Mouse (Mus musculus): Measurements from ENCODE around the gene Dnaaf5. TPM values are rescaled to one million over a fixed set of nuclear protein-coding genes. Genes with fewer than 3 reads are reported as not detected.

Dnaaf5 gene
- polyA plus RNA-seq, 1 experiment from 2014 or later: 4.0 TPM

- Histone ChIP-seq H3K4me3 (replicated peaks; ENCODE audit: low read depth, low read length) (no peak overlapping the region), H3K36me3 (ENCODE audit: control insufficient read depth, insufficient read depth, low read length) (peaks cover 5% of the 10 kb centered on the region), H3K4me2 (ENCODE audit: low read length) (no peak overlapping the region), H3K27ac (replicated peaks; ENCODE audit: low read depth, low read length) (no peak overlapping the region), H3K9me3 (ENCODE audit: control insufficient read depth, low read length) (no peaks in the 10 kb centered on the region), H3K9ac (replicated peaks; ENCODE audit: low read length) (no peak overlapping the region), H3K27me3 (ENCODE audit: control insufficient read depth, insufficient read depth, low read length) (no peaks in the 10 kb centered on the region), H3K4me1 (ENCODE audit: control insufficient read depth, insufficient read depth, low read length) (no peaks in the 10 kb centered on the region)
- 75% methylated on average over 5 of the region's 5 CpGs for WGBS
- no peak for ATAC-seq (ENCODE audit: low FRiP score, low TSS enrichment)
- DNase-seq: no peak
Observed at GRCm38 (mm10) chr5:139118139-139118960, 31.7 kb upstream of the Dnaaf5 start.

- WGBS: 68% methylated on average over 2 of the region's 2 CpGs
- ATAC-seq (ENCODE audit: low FRiP score, low TSS enrichment): no peak
- Histone ChIP-seq H3K27me3 (ENCODE audit: control insufficient read depth, insufficient read depth, low read length) (no peaks in the 10 kb centered on the region), H3K4me2 (ENCODE audit: low read length) (no peak overlapping the region), H3K4me1 (ENCODE audit: control insufficient read depth, insufficient read depth, low read length) (no peaks in the 10 kb centered on the region), H3K36me3 (ENCODE audit: control insufficient read depth, insufficient read depth, low read length) (peaks cover 5% of the 10 kb centered on the region), H3K9ac (replicated peaks; ENCODE audit: low read length) (no peak overlapping the region), H3K4me3 (replicated peaks; ENCODE audit: low read depth, low read length) (no peak overlapping the region), H3K9me3 (ENCODE audit: control insufficient read depth, low read length) (no peaks in the 10 kb centered on the region), H3K27ac (replicated peaks; ENCODE audit: low read depth, low read length) (no peak overlapping the region)
- DNase-seq: no peak
Observed at GRCm38 (mm10) chr5:139118961-139119276, 31.1 kb upstream of the Dnaaf5 start.

GRCm38 (mm10) chr5:139125717-139126116 is 24.3 kb upstream of the Dnaaf5 start:
- peaks cover 10% of the 10 kb centered on the region; the same call in 1 of the 2 replicates for H3K4me1 ChIP-seq (ENCODE audit: control insufficient read depth, insufficient read depth, low read length)
- no peak overlapping the region for H3K4me2 ChIP-seq (ENCODE audit: low read length)
- DNase-seq (no peak), ATAC-seq (ENCODE audit: low FRiP score, low TSS enrichment) (no peak)
- H3K9ac ChIP-seq (replicated peaks; ENCODE audit: low read length): no peak overlapping the region
- no peak overlapping the region for H3K27ac ChIP-seq (replicated peaks; ENCODE audit: low read depth, low read length)
- no peaks in the 10 kb centered on the region for H3K27me3 ChIP-seq (ENCODE audit: control insufficient read depth, insufficient read depth, low read length)
- no peaks in the 10 kb centered on the region for H3K9me3 ChIP-seq (ENCODE audit: control insufficient read depth, low read length)
- 71% methylated on average over 3 of the region's 3 CpGs for WGBS
- H3K36me3 ChIP-seq (ENCODE audit: control insufficient read depth, insufficient read depth, low read length): peaks cover 15% of the 10 kb centered on the region; the same call in 1 of the 2 replicates
- no peak overlapping the region for H3K4me3 ChIP-seq (replicated peaks; ENCODE audit: low read depth, low read length)

- H3K4me2 ChIP-seq (ENCODE audit: low read length): peak overlapping the region; percentile 72
- peak overlapping the region; percentile 57 for H3K4me3 ChIP-seq (replicated peaks; ENCODE audit: low read depth, low read length)
- peaks cover 10% of the 10 kb centered on the region; the same call in 1 of the 2 replicates for H3K4me1 ChIP-seq (ENCODE audit: control insufficient read depth, insufficient read depth, low read length)
- peak overlapping the region; percentile 77 for H3K9ac ChIP-seq (replicated peaks; ENCODE audit: low read length)
- H3K36me3 ChIP-seq (ENCODE audit: control insufficient read depth, insufficient read depth, low read length): peaks cover 10% of the 10 kb centered on the region; the same call in 1 of the 2 replicates
- DNase-seq (peak; percentile 58), ATAC-seq (ENCODE audit: low FRiP score, low TSS enrichment) (no peak)
- H3K27me3 ChIP-seq (ENCODE audit: control insufficient read depth, insufficient read depth, low read length): no peaks in the 10 kb centered on the region
- WGBS: 36% methylated on average over 12 of the region's 12 CpGs
- no peaks in the 10 kb centered on the region for H3K9me3 ChIP-seq (ENCODE audit: control insufficient read depth, low read length)
- H3K27ac ChIP-seq (replicated peaks; ENCODE audit: low read depth, low read length): peak overlapping the region; percentile 84
Observed at GRCm38 (mm10) chr5:139128476-139129065, 21.5 kb upstream of the Dnaaf5 start.

- DNase-seq (peak; percentile 61), ATAC-seq (ENCODE audit: low FRiP score, low TSS enrichment) (peak; percentile 68; the same call in 1 of the 2 replicates)
- Histone ChIP-seq H3K27ac (replicated peaks; ENCODE audit: low read depth, low read length) (peak overlapping the region; percentile 84), H3K4me1 (ENCODE audit: control insufficient read depth, insufficient read depth, low read length) (peaks cover 10% of the 10 kb centered on the region; the same call in 1 of the 2 replicates), H3K9me3 (ENCODE audit: control insufficient read depth, low read length) (no peaks in the 10 kb centered on the region), H3K4me2 (ENCODE audit: low read length) (peak overlapping the region; percentile 72), H3K4me3 (replicated peaks; ENCODE audit: low read depth, low read length) (peak overlapping the region; percentile 57), H3K36me3 (ENCODE audit: control insufficient read depth, insufficient read depth, low read length) (peaks cover 10% of the 10 kb centered on the region; the same call in 1 of the 2 replicates), H3K9ac (replicated peaks; ENCODE audit: low read length) (peak overlapping the region; percentile 77), H3K27me3 (ENCODE audit: control insufficient read depth, insufficient read depth, low read length) (no peaks in the 10 kb centered on the region)
- 10% methylated on average over 12 of the region's 12 CpGs for WGBS
Observed at GRCm38 (mm10) chr5:139129078-139129477, 20.9 kb upstream of the Dnaaf5 start.

GRCm38 (mm10) chr5:139129572-139130151 is 20.4 kb upstream of the Dnaaf5 start:
- Histone ChIP-seq H3K9me3 (ENCODE audit: control insufficient read depth, low read length) (no peaks in the 10 kb centered on the region), H3K4me2 (ENCODE audit: low read length) (peak overlapping the region; percentile 72), H3K4me1 (ENCODE audit: control insufficient read depth, insufficient read depth, low read length) (peaks cover 10% of the 10 kb centered on the region; the same call in 1 of the 2 replicates), H3K27me3 (ENCODE audit: control insufficient read depth, insufficient read depth, low read length) (no peaks in the 10 kb centered on the region), H3K9ac (replicated peaks; ENCODE audit: low read length) (peak overlapping the region; percentile 77), H3K36me3 (ENCODE audit: control insufficient read depth, insufficient read depth, low read length) (peaks cover 10% of the 10 kb centered on the region; the same call in 1 of the 2 replicates), H3K27ac (replicated peaks; ENCODE audit: low read depth, low read length) (peak overlapping the region; percentile 84), H3K4me3 (replicated peaks; ENCODE audit: low read depth, low read length) (peak overlapping the region; percentile 57)
- 2% methylated on average over 55 of the region's 55 CpGs for WGBS
- peak; percentile 84 for DNase-seq
- ATAC-seq (ENCODE audit: low FRiP score, low TSS enrichment): peak; percentile 85

GRCm38 (mm10) chr5:139130351-139130750 is 19.7 kb upstream of the Dnaaf5 start:
- H3K4me3 ChIP-seq (replicated peaks; ENCODE audit: low read depth, low read length): peak overlapping the region; percentile 57; the same call in 1 of the 2 replicates
- no peaks in the 10 kb centered on the region for H3K9me3 ChIP-seq (ENCODE audit: control insufficient read depth, low read length)
- no peak for ATAC-seq (ENCODE audit: low FRiP score, low TSS enrichment)
- H3K4me1 ChIP-seq (ENCODE audit: control insufficient read depth, insufficient read depth, low read length): peaks cover 10% of the 10 kb centered on the region; the same call in 1 of the 2 replicates
- H3K4me2 ChIP-seq (ENCODE audit: low read length): peak overlapping the region; percentile 72
- H3K9ac ChIP-seq (replicated peaks; ENCODE audit: low read length): peak overlapping the region; percentile 77; the same call in 1 of the 2 replicates
- H3K27ac ChIP-seq (replicated peaks; ENCODE audit: low read depth, low read length): peak overlapping the region; percentile 84
- H3K27me3 ChIP-seq (ENCODE audit: control insufficient read depth, insufficient read depth, low read length): no peaks in the 10 kb centered on the region
- WGBS: 86% methylated on average over 5 of the region's 5 CpGs
- peaks cover 10% of the 10 kb centered on the region; the same call in 1 of the 2 replicates for H3K36me3 ChIP-seq (ENCODE audit: control insufficient read depth, insufficient read depth, low read length)
- DNase-seq: no peak

- Histone ChIP-seq H3K36me3 (ENCODE audit: control insufficient read depth, insufficient read depth, low read length) (no peaks in the 10 kb centered on the region), H3K9ac (replicated peaks; ENCODE audit: low read length) (no peak overlapping the region), H3K4me1 (ENCODE audit: control insufficient read depth, insufficient read depth, low read length) (0 out of 2 replicates have a peak, but pooled peaks cover 5% of the 10 kb centered on the region), H3K4me3 (replicated peaks; ENCODE audit: low read depth, low read length) (no peak overlapping the region), H3K27ac (replicated peaks; ENCODE audit: low read depth, low read length) (no peak overlapping the region), H3K9me3 (ENCODE audit: control insufficient read depth, low read length) (no peaks in the 10 kb centered on the region), H3K4me2 (ENCODE audit: low read length) (no peak overlapping the region), H3K27me3 (ENCODE audit: control insufficient read depth, insufficient read depth, low read length) (no peaks in the 10 kb centered on the region)
- WGBS: 86% methylated on average over 8 of the region's 8 CpGs
- DNase-seq (no peak), ATAC-seq (ENCODE audit: low FRiP score, low TSS enrichment) (no peak)
Observed at GRCm38 (mm10) chr5:139134501-139134900, 15.5 kb upstream of the Dnaaf5 start.
